Mouse (Mus musculus) testis, adult 2 months (tissue): ENCODE data around the gene Ccdc85b.

Experiments used
- CTCF ChIP-seq: fragments of 200-500 bp; IDR thresholded peaks from 2 replicates; pipeline ENCODE4 v1.5.1; 2012; ENCODE audit warnings: low read depth, mild to moderate bottlenecking, inconsistent platforms, low read length, moderate library complexity; ENCODE audit not compliant: control insufficient read depth, insufficient read depth, insufficient replicate concordance
- POLR2A ChIP-seq: fragments of 200-500 bp; IDR thresholded peaks from 2 replicates; pipeline ENCODE4 v1.6.1; 2012; ENCODE audit warnings: low read depth, mild to moderate bottlenecking, inconsistent platforms, low read length, moderate library complexity; ENCODE audit not compliant: control insufficient read depth

- no peak for TF ChIP-seq CTCF
- TF ChIP-seq POLR2A, result no peak
Observed at GRCm38 (mm10) chr19:5486286-5486685, 28.6 kb upstream of the Ccdc85b start.
